Mouse (Mus musculus) kidney, postnatal 36 days (tissue): Measurements from ENCODE around the gene Lrch4.

Experiments used
- DNase-seq, 2 experiments: peaks; one replicate each; pipeline ENCODE4 v3.0.0; 2021 to 2022; ENCODE audit warnings: mixed read lengths in 2 of 2

The Lrch4 gene

GRCm38 (mm10) chr5:137653366-137653765 lies 24.4 kb downstream of the Lrch4 start:
- DNase-seq, result no peak

- DNase-seq, result peak in 1 of 2 experiments; percentile 44
These were observed 25.8 kb downstream of the Lrch4 start for GRCm38 (mm10) chr5:137654746-137655145.

- peak; percentile 84 to 89 for DNase-seq
These were observed 28.1 kb downstream of the Lrch4 start for GRCm38 (mm10) chr5:137656977-137657376.

GRCm38 (mm10) chr5:137660064-137660688 lies 31.3 kb downstream of the Lrch4 start:
- peak in 1 of 2 experiments; percentile 59 for DNase-seq

- DNase-seq, result no peak
These were observed 34.1 kb downstream of the Lrch4 start for GRCm38 (mm10) chr5:137663057-137663456.

GRCm38 (mm10) chr5:137668971-137669370 lies 40.0 kb downstream of the Lrch4 start:
- DNase-seq, result no peak

GRCm38 (mm10) chr5:137670240-137670639 lies 41.3 kb downstream of the Lrch4 start:
- no peak for DNase-seq

GRCm38 (mm10) chr5:137671443-137672240 lies 42.7 kb downstream of the Lrch4 start:
- DNase-seq, result peak; percentile 88 to 93

- DNase-seq, result no peak
These were observed 43.4 kb downstream of the Lrch4 start for GRCm38 (mm10) chr5:137672361-137672760.

GRCm38 (mm10) chr5:137673015-137673414 lies 44.1 kb downstream of the Lrch4 start:
- DNase-seq, result no peak

- peak; percentile 48 to 64 for DNase-seq
These were observed 45.9 kb downstream of the Lrch4 start for GRCm38 (mm10) chr5:137674786-137675185.

- no peak for DNase-seq
These were observed 48.9 kb downstream of the Lrch4 start for GRCm38 (mm10) chr5:137677859-137678258.

GRCm38 (mm10) chr5:137678736-137679135 lies 49.8 kb downstream of the Lrch4 start:
- DNase-seq, result peak; percentile 50 to 80

GRCm38 (mm10) chr5:137679726-137680125 lies 50.8 kb downstream of the Lrch4 start:
- no peak for DNase-seq

- no peak for DNase-seq
These were observed 53.6 kb downstream of the Lrch4 start for GRCm38 (mm10) chr5:137682526-137682925.

- DNase-seq, result peak; percentile 39 to 61
These were observed 54.7 kb downstream of the Lrch4 start for GRCm38 (mm10) chr5:137683388-137684293.

GRCm38 (mm10) chr5:137684294-137685123 lies 55.6 kb downstream of the Lrch4 start, which contains the start of gene Agfg2:
TSS of gene Agfg2 (minus strand) at chr5:137684726.
- peak; percentile 99 to 100 for DNase-seq

- DNase-seq, result no peak
These were observed 56.7 kb downstream of the Lrch4 start for GRCm38 (mm10) chr5:137685653-137686052.

- no peak for DNase-seq
These were observed 57.3 kb downstream of the Lrch4 start for GRCm38 (mm10) chr5:137686127-137686790.

GRCm38 (mm10) chr5:137689974-137690373 lies 61.1 kb downstream of the Lrch4 start:
- DNase-seq, result no peak

- peak; percentile 39 to 46 for DNase-seq
These were observed 61.6 kb downstream of the Lrch4 start for GRCm38 (mm10) chr5:137690531-137690930.
